Mouse (Mus musculus): Measurements from ENCODE around the gene Paqr4.
"Not testable (repeated sequence)": the region's sequence is repeated elsewhere in the genome, so short reads cannot be mapped to it uniquely, and the experiment has no call there.

Paqr4 gene

DNA sequence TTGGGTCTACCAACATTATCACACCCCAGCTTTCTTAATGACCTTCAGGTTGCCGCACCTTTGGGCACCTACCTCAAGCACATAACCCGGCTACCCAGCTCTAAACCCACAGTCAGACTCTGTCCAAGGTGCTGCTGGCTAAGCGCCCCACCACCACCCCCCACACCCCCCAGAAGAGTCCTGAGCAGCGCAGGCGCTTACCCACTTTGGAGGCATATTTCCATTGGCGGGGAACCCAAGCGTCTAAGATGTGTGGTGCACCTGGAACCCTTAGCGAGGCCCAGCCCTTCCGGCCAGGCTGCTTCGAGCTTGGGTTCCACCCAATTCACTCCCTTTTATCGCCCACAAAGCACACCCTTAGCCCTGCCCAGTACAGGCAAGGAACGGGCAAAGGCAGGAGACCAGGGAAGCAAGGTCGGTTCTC is at the start of gene Paqr4:
Gene Paqr4, minus strand, starts transcription at position 270 of the 424 bp plus-strand sequence.
- DNase-seq, result no peak

DNA sequence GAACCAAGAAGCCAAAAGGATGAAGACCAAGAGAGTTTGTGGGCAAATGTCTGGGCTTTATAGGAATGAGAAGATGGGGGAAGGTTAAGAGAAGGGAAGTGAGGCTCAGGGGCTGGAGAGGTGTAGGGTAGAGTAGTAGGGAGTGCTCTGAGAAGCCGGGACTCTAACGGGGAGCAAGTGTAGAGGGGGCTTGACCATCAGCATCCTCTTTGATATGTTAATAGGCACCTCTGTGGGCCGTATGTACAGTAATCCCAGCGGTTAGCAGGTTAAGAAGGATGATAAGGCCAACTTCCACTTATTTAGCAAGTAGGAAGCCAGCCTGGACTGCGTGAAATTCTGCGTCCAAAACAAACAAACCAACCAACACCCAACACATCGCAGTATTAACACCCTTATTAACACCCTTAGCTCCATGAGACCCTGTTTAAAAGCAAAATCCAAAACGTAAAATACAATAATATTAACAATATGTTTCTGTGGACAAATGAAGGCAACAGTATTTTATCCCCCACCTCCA is 49.1 kb upstream of the Paqr4 start:
- peak; percentile 18 for DNase-seq

GRCm38 (mm10) chr17:23788973-23789372 is 48.3 kb upstream of the Paqr4 start:
- DNase-seq, result no peak

GRCm38 (mm10) chr17:23786510-23786931 is 45.9 kb upstream of the Paqr4 start:
- DNase-seq, result peak; percentile 58

DNA sequence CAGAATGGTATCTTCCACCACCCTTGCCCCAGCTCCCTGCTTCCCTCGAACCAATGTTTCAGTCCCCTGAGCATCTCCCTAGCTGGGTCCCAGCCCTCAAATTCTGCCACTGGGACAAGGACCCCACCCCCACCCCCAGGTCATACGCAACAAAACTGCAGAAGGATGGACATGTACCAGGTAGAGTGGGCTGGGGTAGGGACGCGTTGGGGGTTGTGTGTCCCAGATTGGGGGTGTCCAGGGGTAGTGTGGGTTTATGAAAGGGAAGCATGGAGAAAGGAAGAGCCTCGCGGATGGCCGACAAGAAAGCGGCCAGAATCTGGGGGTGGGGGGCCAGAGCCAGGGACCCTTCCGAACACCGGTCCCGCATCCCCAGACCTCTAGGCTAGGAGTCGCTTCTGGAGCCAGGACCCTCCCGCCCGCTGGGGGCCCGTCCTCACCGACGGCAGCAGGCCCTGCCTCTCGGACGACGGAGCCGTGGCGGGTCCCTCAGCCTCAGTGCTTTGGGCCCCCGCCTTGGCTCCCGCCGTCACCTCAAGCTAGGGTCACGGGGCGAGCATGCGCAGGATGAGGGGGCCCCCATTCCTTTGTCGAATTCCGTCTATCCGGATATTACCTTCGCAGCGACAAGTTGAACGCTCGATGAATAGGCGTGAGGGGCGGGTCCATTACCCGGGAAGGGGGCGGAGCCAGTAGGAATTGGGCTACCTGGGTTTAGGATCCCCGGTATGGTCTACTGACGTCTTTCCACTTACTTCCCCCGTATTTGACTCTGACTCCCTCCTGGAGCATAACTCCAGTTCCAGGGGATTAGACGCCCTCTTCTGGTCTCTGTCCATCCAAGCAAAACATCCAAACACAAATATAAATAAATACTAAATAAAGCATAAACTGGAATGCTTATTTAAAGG is 45.1 kb upstream of the Paqr4 start, which contains the start of gene Flywch2:
Gene Flywch2, minus strand, starts transcription at position 521 of the 911 bp plus-strand sequence.
- peak; percentile 89 for DNase-seq

DNA sequence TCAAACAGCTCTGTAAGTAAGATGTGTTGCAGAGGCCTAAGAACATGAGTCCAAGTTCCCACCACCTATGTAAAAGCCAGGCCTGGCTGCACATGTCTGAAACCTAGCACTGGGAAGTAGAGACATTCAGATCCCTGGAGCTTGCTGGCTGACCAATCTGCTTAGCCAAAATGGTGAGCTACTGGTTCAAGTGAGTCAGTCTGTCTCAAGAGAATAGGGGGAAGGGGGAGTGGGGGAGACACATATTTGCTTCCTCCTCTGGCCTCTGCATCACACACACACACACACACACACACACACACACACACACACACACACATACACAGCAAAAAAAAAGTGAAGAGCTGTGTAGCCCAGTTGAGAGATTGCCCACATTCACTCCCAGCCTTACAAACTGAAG is 42.7 kb upstream of the Paqr4 start:
- DNase-seq, result no peak

- no peak for DNase-seq
Observed at GRCm38 (mm10) chr17:23778447-23778846, 37.8 kb upstream of the Paqr4 start.

- no peak for DNase-seq
Observed at GRCm38 (mm10) chr17:23777141-23777540, 36.5 kb upstream of the Paqr4 start.

- DNase-seq, result no peak
Observed at GRCm38 (mm10) chr17:23776216-23776615, 35.5 kb upstream of the Paqr4 start.

GRCm38 (mm10) chr17:23774090-23774489 is 33.4 kb upstream of the Paqr4 start:
- peak; percentile 89 for DNase-seq

DNA sequence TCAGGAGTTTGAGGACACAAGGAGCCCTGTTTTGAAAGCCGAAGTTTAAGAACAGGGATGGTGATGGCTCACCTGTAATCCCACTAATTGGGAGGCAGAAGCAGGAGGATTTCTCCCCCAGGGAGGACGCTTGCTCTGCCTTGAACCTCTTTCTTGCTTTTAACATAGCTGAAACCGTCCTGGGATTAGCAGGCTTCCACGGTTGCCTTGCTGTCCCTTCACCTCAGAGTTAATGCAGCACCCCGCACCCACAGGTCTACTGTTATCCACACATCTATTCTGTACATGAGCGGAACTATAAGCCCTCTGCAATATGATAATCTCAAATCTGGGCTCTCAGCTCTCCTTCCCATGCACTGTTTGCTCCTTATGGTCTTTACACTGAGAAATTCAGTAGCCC is 33.0 kb upstream of the Paqr4 start:
- no peak for DNase-seq

DNA sequence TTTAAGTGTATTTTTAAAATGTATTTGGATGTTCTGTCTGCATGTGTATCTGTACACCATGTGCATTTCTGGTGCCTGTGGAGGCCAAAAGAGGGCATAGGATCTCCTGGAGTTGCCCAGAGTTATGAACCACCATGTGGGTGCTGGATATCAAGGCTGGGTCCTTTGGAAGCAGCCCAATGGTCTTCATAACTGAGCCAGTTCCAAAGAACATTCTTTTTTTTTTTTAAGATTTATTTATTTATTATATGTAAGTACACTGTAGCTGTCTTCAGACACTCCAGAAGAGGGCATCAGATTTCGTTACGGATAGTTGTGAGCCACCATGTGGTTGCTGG is 31.5 kb upstream of the Paqr4 start:
- DNase-seq, result not testable (repeated sequence)

DNA sequence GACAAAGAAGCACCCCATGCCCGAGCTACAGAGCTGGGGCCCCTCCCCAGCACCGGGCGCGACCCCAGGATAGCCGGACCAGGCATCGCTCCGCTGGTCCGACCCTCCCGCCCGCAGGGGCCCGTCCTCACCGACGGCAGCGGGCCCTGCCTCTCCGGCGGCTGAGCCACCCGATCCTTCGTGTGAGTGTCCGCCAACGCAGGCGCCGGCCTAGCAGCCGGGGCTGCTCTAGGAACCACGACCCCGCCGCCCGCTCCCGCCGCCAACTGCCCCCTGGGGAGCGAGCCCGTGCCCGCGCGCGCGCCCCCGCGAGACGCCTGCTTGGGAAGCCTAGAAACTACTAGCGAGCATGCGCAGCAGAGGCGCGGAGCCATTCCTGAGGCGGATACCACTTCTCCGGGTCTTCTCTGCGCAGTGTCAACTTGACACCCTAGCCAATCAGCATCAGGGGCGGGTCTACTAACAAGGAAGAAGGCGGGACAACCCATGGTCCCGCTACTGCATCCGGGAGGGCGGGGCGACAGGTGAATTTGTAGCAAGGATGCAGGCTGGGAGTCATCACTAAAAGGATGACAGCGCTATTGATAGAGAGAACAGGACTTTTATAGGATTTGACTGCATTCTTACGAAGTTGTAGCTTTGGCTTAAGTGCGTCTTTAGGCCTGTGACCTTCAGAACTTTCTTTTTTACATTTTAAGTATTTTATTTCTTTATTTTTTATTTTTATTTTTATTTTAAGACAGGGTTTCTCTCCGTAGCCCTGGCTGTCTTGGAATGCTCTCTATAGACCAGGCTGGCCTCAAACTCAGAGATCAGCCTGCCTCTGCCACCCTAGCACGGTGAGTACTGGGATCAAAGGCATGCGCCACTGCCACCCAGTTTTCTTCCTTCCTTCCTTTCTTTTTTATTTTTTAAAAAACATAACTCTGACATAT is 30.9 kb upstream of the Paqr4 start, which contains the start of gene Flywch1:
Gene Flywch1, minus strand, starts transcription at position 319 of the 935 bp plus-strand sequence.
- peak; percentile 99 for DNase-seq

DNA sequence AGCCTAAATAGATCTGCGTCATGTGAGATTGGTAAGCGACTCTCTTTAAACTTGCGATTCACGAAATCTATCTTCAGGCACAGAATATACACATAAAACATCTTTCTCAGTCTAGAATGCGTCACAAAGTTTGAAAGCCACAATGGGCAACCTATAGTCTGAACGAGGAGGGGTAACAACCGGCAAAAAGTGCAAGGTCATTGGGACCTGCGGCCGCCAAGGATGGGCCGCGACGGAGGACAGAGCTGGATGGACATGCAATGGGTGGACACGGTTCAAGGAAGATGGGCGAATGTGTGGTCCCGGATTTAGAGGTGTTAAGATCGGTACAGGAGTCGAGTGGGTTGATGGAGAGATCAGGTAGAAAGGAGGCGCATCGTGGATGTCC is 30.2 kb upstream of the Paqr4 start:
- DNase-seq, result peak; percentile 53

GRCm38 (mm10) chr17:23770493-23770892 is 29.8 kb upstream of the Paqr4 start:
- no peak for DNase-seq

DNA sequence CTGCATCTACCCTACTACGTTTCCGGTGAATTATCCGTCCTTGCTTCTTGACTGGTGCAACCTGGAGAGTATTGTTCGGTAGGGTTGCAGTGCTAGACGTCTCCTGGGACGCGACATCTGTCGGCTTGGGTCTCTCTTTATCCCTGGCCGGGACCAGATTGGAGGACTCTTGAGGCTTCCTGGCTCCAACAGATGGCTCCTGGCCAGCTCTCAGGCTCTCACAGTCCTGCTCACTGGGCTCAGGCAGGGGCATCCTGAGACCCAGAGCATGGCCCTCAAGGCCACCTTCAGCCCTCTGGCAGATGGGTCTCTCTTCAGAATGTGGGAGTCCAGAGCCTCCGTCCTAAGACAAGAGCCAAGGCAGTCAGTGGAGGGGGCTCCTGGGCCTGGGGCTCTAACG is 22.3 kb upstream of the Paqr4 start:
- DNase-seq, result no peak

DNA sequence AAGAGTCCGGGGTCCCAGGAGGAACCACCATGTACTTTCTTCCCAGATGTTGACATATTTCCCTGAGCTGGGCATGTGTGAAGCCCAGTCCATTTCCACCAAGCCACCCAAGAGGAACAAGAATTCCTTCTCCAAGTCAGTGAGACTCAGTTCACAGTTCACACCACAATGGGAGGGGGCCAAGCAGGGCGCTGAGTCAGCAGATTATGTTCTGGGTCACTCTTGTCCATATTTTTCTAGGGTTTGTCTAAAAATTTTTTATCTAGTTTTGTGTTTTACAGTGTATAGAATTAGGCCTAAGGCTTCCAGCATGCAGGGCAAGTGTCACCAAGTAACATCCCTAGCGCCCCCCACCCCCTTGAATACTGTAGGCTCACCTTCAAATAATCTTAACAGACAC is 20.5 kb upstream of the Paqr4 start:
- no peak for DNase-seq

GRCm38 (mm10) chr17:23760231-23760630 is 19.6 kb upstream of the Paqr4 start:
- DNase-seq, result no peak

DNA sequence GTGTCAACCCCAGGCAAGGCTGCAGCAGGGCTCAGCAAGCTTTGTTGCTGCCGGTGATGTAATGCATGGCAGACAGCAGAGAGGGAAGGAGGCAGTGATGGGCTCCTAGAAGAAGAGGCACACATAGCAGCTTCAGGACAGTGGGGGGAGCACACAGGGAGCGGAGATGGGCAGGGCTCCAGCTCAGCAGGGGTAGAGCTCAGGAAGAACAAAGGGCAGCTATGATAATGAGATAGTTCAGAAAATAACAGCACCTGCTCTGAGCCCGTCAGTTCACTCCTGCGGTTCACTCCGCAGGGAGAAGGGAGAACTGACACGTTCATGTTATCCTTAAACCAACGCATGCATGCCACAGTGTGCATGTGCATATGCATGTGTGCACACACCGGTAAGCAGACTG is 18.1 kb upstream of the Paqr4 start:
- DNase-seq, result no peak

DNA sequence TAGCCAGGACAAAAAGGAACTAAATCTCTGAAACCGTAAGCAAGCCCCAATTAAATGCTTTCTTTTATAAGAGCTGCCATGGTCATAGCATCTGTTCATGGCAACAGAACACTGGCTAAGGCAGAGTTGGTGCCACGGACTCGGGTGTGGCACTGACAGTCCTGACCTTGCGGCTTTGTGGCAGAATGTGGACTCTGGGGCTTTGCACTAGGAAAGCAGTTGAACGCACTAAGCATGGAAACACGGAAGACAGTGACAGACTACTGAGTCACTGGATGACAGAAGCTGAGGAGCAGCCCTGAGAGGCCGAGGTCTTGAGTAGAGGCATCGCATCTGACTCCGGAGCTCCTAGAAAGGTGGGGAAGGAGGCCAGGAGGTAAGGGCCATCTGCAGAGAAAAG is 16.9 kb upstream of the Paqr4 start:
- no peak for DNase-seq

DNA sequence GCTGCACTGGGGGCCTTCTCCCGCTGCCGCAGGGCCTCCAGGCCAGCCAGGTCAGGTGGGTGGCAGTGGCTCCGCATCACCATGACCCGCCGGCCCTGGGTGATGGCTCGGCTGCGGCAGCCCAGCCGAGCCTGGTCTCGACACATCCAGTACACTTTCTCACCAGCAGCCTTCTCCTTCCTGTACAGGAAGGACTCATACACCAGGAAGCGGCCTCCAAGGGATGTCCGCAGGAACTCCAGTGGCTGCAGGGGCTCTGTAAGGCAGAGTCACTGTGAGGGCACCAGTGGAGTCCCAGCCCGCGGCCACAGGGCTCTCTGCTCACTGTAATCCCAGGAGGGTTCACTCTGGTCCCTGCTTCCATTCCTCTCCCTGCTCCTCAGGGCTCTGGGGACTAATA is 15.0 kb upstream of the Paqr4 start:
- no peak for DNase-seq

- DNase-seq, result no peak
Observed at GRCm38 (mm10) chr17:23749400-23750191, 8.9 kb upstream of the Paqr4 start.
